Mouse (Mus musculus): Measurements from ENCODE around the gene Ubfd1.

GRCm38 (mm10) chr7:122044106-122044505, 22.9 kb upstream of the Ubfd1 start:
- TF ChIP-seq CTCF (IDR thresholded peaks at IDR 0.05; ENCODE audit: low read depth, low read length) (no peak), GATA1 (IDR thresholded peaks at IDR 0.05; ENCODE audit: borderline replicate concordance, low read length) (no peak), POLR2AphosphoS5 (IDR thresholded peaks at IDR 0.05; ENCODE audit: insufficient replicate concordance, low read depth, low read length) (no peak), TAL1 (conservative IDR thresholded peaks at IDR 0.05; ENCODE audit: low read depth, low read length) (no peak)
